In the genomic region with DNA sequence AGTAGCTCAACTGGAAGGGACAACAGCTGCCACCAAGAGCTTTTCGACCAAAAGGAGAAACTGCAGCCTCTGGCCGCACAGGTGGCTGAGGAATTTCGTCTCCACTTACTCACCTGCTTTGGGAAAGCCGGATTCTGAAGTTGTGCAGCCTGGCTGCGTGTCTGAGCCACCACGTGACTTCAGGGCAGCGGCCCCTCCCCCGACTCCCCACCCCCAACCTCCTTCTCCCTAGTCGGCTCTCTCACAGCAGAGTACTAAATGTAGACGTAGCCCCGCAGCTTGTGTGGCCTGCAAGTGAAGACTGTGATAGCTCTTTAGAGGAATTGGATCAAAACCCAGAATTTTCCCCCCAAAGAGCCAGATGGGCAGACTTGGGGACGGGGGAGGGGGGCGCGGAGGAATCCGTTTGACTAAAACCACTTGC, we compare ENCODE assay signal across 9 mouse cellular contexts. TPM values are rescaled to one million over a fixed set of nuclear protein-coding genes. Genes with fewer than 3 reads are reported as not detected.
DNase-seq lines count a peak whose midpoint lies in the region; ATAC-seq and TF ChIP-seq lines count a peak whose summit lies in the region.
"Had no signal": no experiment of that assay in that cellular context is flagged by ENCODE, and none has a peak within 500 bp of the region (broad histone marks: within the 10 kb centered on the region; RNA-seq: fewer than 3 reads in every experiment).

No protein-coding gene starts in this region.

- TF ChIP-seq CTCF in ES-Bruce4 (IDR thresholded peaks at IDR 0.05; ENCODE audit: low read depth, low read length), result no peak

- peak overlapping the region; percentile 87 for H3K4me2 ChIP-seq in intestine, embryonic 16.5 days (ENCODE audit: low read depth, low read length)

- H3K36me3 ChIP-seq in ES-Bruce4 (ENCODE audit: control insufficient read depth, insufficient read depth, low read length, poor library complexity, severe bottlenecking), result no peaks in the 10 kb centered on the region
- peaks cover 24% of the 10 kb centered on the region for H3K36me3 ChIP-seq in embryonic facial prominence, embryonic 10.5 days (replicated peaks)
- H3K36me3 ChIP-seq in intestine, embryonic 16.5 days (ENCODE audit: control insufficient read depth, insufficient read depth, low read length), result no peaks in the 10 kb centered on the region

- peak; percentile 82 for DNase-seq in embryonic facial prominence, embryonic 10.5 days (ENCODE audit: low spot score)
- DNase-seq in mesoderm, embryonic 11.5 days (ENCODE audit: low read depth, low spot score), result peak; percentile 58
- DNase-seq in spleen, adult 18-20 months, result no peak
- DNase-seq in frontal cortex, postnatal 25 days (ENCODE audit: low spot score in 2 of 2), result no peak
- DNase-seq in cerebellum, adult 11 months, result no peak

- TF ChIP-seq EP300 in ES-Bruce4 (IDR thresholded peaks at IDR 0.05; ENCODE audit: insufficient read depth, low read depth, low read length), result 0 out of 2 replicates have a peak, but pooled peaks have one; percentile 47

- H3K4me3 ChIP-seq in ES-Bruce4 (ENCODE audit: low read depth, low read length), result peak overlapping the region; percentile 20
- peak overlapping the region; percentile 93 for H3K4me3 ChIP-seq in embryonic facial prominence, embryonic 10.5 days
- H3K4me3 ChIP-seq in intestine, embryonic 16.5 days (ENCODE audit: low read length), result peak overlapping the region; percentile 69

- H3K9ac ChIP-seq in ES-Bruce4 (ENCODE audit: low read depth, poor library complexity, severe bottlenecking), result peak overlapping the region; percentile 27; the same call in 1 of the 2 replicates
- H3K9ac ChIP-seq in intestine, embryonic 16.5 days (ENCODE audit: low read depth, low read length), result 0 out of 2 replicates have a peak overlapping the region, but pooled peaks have one; percentile 81

- no peaks in the 10 kb centered on the region for H3K9me3 ChIP-seq in ES-Bruce4 (replicated peaks; ENCODE audit: control insufficient read depth, insufficient read depth, low read length, poor library complexity, severe bottlenecking)
- no peaks in the 10 kb centered on the region for H3K9me3 ChIP-seq in embryonic facial prominence, embryonic 10.5 days
- H3K9me3 ChIP-seq in intestine, embryonic 16.5 days (ENCODE audit: control insufficient read depth, low read length), result no peaks in the 10 kb centered on the region

- TF ChIP-seq POLR2A in ES-Bruce4 (IDR thresholded peaks at IDR 0.05; ENCODE audit: insufficient read depth, low read length), result no peak

- under 1% methylated on average over 15 of the region's 15 CpGs for WGBS in embryonic facial prominence, embryonic 10.5 days
- WGBS in intestine, embryonic 16.5 days, result 5% methylated on average over 15 of the region's 15 CpGs

- ATAC-seq in intestine, embryonic 16.5 days, result peak; percentile 25; the same call in 1 of the 2 replicates
- no peak for ATAC-seq in erythroblast, adult 5-6 weeks (replicated peaks; ENCODE audit: low FRiP score, poor library complexity, severe bottlenecking)

- peaks cover 3% of the 10 kb centered on the region for H3K4me1 ChIP-seq in ES-Bruce4 (ENCODE audit: control insufficient read depth, insufficient read depth, low read length)
- H3K4me1 ChIP-seq in embryonic facial prominence, embryonic 10.5 days, result peaks cover 56% of the 10 kb centered on the region
- peaks cover 19% of the 10 kb centered on the region for H3K4me1 ChIP-seq in intestine, embryonic 16.5 days (ENCODE audit: control insufficient read depth, insufficient read depth, low read length)

- H3K27me3 ChIP-seq in ES-Bruce4 (ENCODE audit: control insufficient read depth, insufficient read depth, low read length, poor library complexity, severe bottlenecking), result 0 out of 2 replicates have a peak, but pooled peaks cover 4% of the 10 kb centered on the region
- H3K27me3 ChIP-seq in embryonic facial prominence, embryonic 10.5 days (replicated peaks; ENCODE audit: low read depth, poor library complexity, severe bottlenecking), result 0 out of 2 replicates have a peak, but pooled peaks cover 4% of the 10 kb centered on the region
- H3K27me3 ChIP-seq in intestine, embryonic 16.5 days (replicated peaks; ENCODE audit: control insufficient read depth, insufficient read depth, low read length), result peaks cover 8% of the 10 kb centered on the region; the same call in 1 of the 2 replicates

- no peak overlapping the region; the same call in 1 of the 2 replicates for H3K27ac ChIP-seq in ES-Bruce4 (ENCODE audit: insufficient read depth, low read length)
- peak overlapping the region; percentile 98 for H3K27ac ChIP-seq in embryonic facial prominence, embryonic 10.5 days (replicated peaks)
- peak overlapping the region; percentile 38; the same call in 1 of the 2 replicates for H3K27ac ChIP-seq in intestine, embryonic 16.5 days (ENCODE audit: low read length)

RNA-seq across cellular contexts. Expression of a gene that starts 14.6 kb away (rescaled TPM):
- 5.5 and 5.8 TPM in 2 replicates for polyA plus RNA-seq in ES-Bruce4 (2011; ENCODE audit: insufficient read depth, insufficient read length, low read depth, missing spikeins)
- polyA plus RNA-seq in embryonic facial prominence, embryonic 10.5 days (2016; fragmentation: Nextera tagmentation; extraction: Ambion mirVana), result 23.4 and 26.5 TPM in 2 replicates
- polyA plus RNA-seq in intestine, embryonic 16.5 days (2015; fragmentation: Nextera tagmentation; extraction: Ambion mirVana), result 5.3 and 5.8 TPM in 2 replicates
- not detected in 2 replicates for total RNA-seq in erythroblast, adult 5-6 weeks (2015; ENCODE audit: low replicate concordance)
- not detected in 2 replicates for total RNA-seq in erythroblast, adult 5-6 weeks (2017; ENCODE audit: low replicate concordance)
- total RNA-seq: hematopoietic stem cell, adult 5-6 weeks had no signal

Comparison
In these comparisons a context has a peak if more than half of its experiments do, and no peak if none do; other contexts are left out.
1. H3K4me3 ChIP-seq: peak in every context shown above with its lines; median percentile 93 in embryonic facial prominence, embryonic 10.5 days; 69 in intestine, embryonic 16.5 days; 20 in ES-Bruce4.
2. DNase-seq: peak in embryonic facial prominence, embryonic 10.5 days (single experiment) and mesoderm, embryonic 11.5 days (single experiment); none in spleen, adult 18-20 months (0 of 2), frontal cortex, postnatal 25 days (0 of 2) and cerebellum, adult 11 months (single experiment).